Mouse (Mus musculus) Muller cell, postnatal 12 days (primary cell): ENCODE data around the gene Tmem106a.

ENCODE experiments used
- DNase-seq: peaks from one replicate; pipeline ENCODE4 v3.0.0-alpha.2; 2015; ENCODE audit errors: inconsistent ontology term

The Tmem106a gene

DNA sequence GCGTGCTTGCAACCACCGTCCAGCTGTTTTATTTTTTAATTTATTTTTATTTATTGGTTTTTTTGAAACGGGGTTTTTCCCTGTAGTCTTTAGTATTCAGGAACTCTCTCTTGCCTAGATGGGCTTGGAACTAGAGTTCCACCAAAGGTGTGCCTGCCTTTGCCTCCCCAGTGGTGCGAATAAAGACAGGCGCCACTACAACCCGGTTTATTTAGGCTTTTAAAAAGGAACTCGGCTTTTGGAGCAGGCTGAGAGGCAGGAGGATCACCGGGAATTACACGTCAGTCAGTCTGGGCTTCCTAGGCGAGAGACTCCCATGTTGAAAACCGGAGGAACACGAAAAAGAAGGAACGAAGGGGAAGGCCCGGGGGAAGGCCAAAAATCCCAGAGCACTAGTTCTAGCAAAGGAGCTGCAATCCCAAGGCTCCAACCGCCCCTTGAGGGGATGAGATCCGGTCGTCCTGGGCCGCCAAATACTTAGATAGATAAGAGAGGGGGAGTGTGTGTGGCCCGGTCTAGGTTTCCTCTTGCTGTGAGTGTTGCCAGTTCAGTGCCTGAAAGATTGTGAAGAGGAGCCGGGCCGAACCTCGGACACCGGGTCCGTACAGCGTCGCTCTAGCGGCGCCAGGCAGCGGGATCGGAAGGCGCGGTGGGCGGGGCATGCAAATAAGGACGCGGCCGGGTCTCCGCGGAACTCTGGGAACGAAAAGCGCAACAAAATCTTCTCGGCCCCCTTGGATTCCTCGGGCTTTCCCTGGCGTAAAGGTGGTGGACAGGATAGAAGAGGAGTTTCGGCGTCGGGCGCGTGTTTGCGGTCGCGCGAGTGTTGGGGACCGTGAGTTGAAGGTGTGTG, 59.0 kb downstream of the Tmem106a start:
- DNase-seq, result peak; percentile 85
